Mouse (Mus musculus): ENCODE results near the gene Tbx10. TPM values are rescaled to one million over a fixed set of nuclear protein-coding genes. Genes with fewer than 3 reads are reported as not detected.
"Not testable (repeated sequence)": the region's sequence is repeated elsewhere in the genome, so short reads cannot be mapped to it uniquely, and the experiment has no call there.

The Tbx10 gene
- polyA plus RNA-seq, 1 experiment: 0.02 TPM

DNA sequence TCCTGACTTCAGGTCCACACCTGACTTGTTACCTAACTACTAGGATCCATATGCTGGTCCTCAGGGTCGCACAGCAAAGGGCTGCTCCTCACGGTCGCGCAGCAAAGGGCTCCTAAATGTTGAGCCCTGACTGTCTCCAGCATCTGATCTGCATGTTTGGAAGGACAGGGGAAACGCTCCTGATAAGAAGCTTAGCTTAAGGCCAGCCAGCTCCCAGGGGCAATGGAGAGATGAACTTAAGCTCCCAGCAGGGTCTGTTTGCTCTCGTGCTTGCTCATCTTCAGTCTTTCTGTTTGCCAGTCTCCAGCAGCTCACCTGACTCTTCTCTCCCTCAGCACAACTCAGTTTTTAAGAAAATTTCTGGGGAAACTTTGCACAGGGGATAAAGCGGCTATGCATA, 40.1 kb downstream of the Tbx10 start:
- H3ac ChIP-seq (ENCODE audit: control insufficient read depth, insufficient read length, low read depth): no peak overlapping the region
- no peak for TF ChIP-seq USF1 (IDR thresholded peaks at IDR 0.05; ENCODE audit: low read depth)
- peaks cover 18% of the 10 kb centered on the region for H3K79me2 ChIP-seq (ENCODE audit: control insufficient read depth, insufficient read depth)
- peaks cover 6% of the 10 kb centered on the region for H3K79me3 ChIP-seq (ENCODE audit: low read depth)
- no peaks in the 10 kb centered on the region for H3K27me3 ChIP-seq (ENCODE audit: control insufficient read depth, insufficient read depth, insufficient read length)
- H3K4me3 ChIP-seq (ENCODE audit: insufficient read depth, poor library complexity, severe bottlenecking): no peak overlapping the region
- no peaks in the 10 kb centered on the region for H3K36me3 ChIP-seq (ENCODE audit: control insufficient read depth, insufficient read depth)

DNA sequence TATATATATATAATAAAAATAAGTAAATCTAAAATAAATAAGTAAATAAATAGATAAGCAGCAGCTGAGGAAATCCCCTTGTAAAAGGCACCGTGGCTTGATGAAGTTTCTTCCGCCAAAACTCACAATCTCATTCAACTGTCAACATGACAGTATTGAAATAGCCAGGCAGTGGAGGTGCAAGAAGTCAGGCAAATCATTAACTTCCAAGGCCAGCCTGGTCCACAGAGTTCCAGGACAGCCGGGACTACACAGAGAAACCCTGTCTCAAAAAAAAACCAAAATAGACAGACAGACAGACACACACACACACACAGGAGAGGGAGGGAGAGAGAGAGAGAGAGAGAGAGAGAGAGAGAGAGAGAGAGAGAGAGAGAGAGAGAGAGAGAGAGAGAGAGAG, 40.7 kb downstream of the Tbx10 start:
- Histone ChIP-seq H3K79me3 (ENCODE audit: low read depth) (peaks cover 6% of the 10 kb centered on the region), H3K4me3 (ENCODE audit: insufficient read depth, poor library complexity, severe bottlenecking) (no peak overlapping the region), H3K36me3 (ENCODE audit: control insufficient read depth, insufficient read depth) (no peaks in the 10 kb centered on the region), H3K27me3 (ENCODE audit: control insufficient read depth, insufficient read depth, insufficient read length) (no peaks in the 10 kb centered on the region), H3ac (ENCODE audit: control insufficient read depth, insufficient read length, low read depth) (no peak overlapping the region), H3K79me2 (ENCODE audit: control insufficient read depth, insufficient read depth) (peaks cover 18% of the 10 kb centered on the region)
- TF ChIP-seq CEBPB (IDR thresholded peaks at IDR 0.05; ENCODE audit: low read depth) (no peak), MYOD1 (IDR thresholded peaks at IDR 0.05; ENCODE audit: control insufficient read depth, insufficient read length, low read depth) (no peak), CTCF (IDR thresholded peaks at IDR 0.05; ENCODE audit: control insufficient read depth, insufficient read depth, insufficient read length) (no peak), MAX (IDR thresholded peaks at IDR 0.05) (no peak)

DNA sequence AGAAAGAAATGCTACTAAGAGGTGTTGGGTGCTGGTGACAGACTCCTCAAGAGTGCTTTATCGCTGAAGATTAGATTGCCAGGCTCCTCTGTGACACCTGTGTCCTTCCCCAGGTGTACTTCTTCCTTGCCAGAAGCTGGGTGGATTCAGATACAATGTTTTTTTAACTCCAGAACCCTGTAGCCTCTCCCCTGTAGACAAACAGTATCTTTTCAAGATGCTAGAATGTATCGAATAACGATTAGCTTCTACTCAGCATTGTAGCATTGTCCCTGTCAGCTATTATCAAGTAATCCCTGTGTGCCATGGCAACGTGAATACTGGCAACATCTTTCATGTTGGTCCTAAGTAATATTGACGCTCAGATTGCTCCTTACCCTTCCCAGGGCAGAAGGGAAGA, 41.2 kb downstream of the Tbx10 start:
- TF ChIP-seq CEBPB (IDR thresholded peaks at IDR 0.05; ENCODE audit: low read depth) (no peak), MYOD1 (IDR thresholded peaks at IDR 0.05; ENCODE audit: control insufficient read depth, insufficient read length, low read depth) (no peak), MAX (IDR thresholded peaks at IDR 0.05) (no peak), USF1 (IDR thresholded peaks at IDR 0.05; ENCODE audit: low read depth) (no peak), FOSL1 (IDR thresholded peaks at IDR 0.05; ENCODE audit: insufficient read depth, low read length, poor library complexity, severe bottlenecking) (no peak), MYOG (IDR thresholded peaks at IDR 0.05; ENCODE audit: control insufficient read depth, extremely low read depth, insufficient read length) (no peak), CTCF (IDR thresholded peaks at IDR 0.05; ENCODE audit: control insufficient read depth, insufficient read depth, insufficient read length) (no peak)
- H3K27me3 ChIP-seq (ENCODE audit: control insufficient read depth, insufficient read depth, insufficient read length): no peaks in the 10 kb centered on the region
- H3ac ChIP-seq (ENCODE audit: control insufficient read depth, insufficient read length, low read depth): no peak overlapping the region
- no peaks in the 10 kb centered on the region for H3K36me3 ChIP-seq (ENCODE audit: control insufficient read depth, insufficient read depth)
- peaks cover 18% of the 10 kb centered on the region for H3K79me2 ChIP-seq (ENCODE audit: control insufficient read depth, insufficient read depth)
- H3K4me3 ChIP-seq (ENCODE audit: insufficient read depth, poor library complexity, severe bottlenecking): no peak overlapping the region
- H3K79me3 ChIP-seq (ENCODE audit: low read depth): peaks cover 6% of the 10 kb centered on the region

DNA sequence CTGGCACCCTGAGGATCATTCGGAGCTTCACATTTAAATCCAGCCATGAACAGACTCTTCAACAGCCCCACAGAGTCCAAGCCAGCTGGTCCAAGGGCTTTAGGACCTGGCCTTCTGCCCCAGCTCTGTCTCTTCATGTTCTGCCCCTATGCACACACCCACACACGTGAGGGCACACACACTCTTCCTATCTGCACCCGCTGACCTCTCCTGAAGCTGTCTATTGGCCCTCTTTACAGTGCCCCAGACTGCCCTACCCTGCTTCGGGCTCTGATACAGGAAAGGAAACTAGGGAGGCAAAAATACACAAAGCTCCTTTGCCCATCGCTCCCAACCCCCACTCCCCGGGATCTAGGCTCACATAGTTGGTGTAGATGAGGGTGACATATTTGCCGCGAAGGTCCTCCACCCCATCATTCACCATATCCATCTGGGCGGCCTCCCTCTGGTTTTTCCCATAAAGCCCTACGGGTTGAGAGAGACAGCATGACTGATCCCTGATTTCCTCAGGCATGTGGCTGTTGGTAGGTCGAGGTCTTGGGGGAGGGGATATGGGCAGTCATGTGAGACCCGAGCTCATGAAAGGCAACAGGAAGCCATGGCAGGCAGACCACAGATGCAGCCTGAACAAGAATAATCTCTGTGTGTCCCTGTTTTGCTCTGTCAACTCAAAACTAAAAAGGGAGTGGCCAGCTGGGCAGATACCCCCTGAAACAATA, 43.9 kb downstream of the Tbx10 start:
- no peaks in the 10 kb centered on the region for H3K36me3 ChIP-seq (ENCODE audit: control insufficient read depth, insufficient read depth)
- no peak overlapping the region for H3ac ChIP-seq (ENCODE audit: control insufficient read depth, insufficient read length, low read depth)
- H3K27me3 ChIP-seq (ENCODE audit: control insufficient read depth, insufficient read depth, insufficient read length): no peaks in the 10 kb centered on the region
- no peak overlapping the region for H3K4me3 ChIP-seq (ENCODE audit: insufficient read depth, poor library complexity, severe bottlenecking)
- no peak for TF ChIP-seq USF1 (IDR thresholded peaks at IDR 0.05; ENCODE audit: low read depth)
- no peak for TF ChIP-seq MAX (IDR thresholded peaks at IDR 0.05)
- no peak for TF ChIP-seq MYOG (IDR thresholded peaks at IDR 0.05; ENCODE audit: control insufficient read depth, extremely low read depth, insufficient read length)
- TF ChIP-seq FOSL1 (IDR thresholded peaks at IDR 0.05; ENCODE audit: insufficient read depth, low read length, poor library complexity, severe bottlenecking): no peak
- no peak for TF ChIP-seq CEBPB (IDR thresholded peaks at IDR 0.05; ENCODE audit: low read depth)
- no peak for TF ChIP-seq CTCF (IDR thresholded peaks at IDR 0.05; ENCODE audit: control insufficient read depth, insufficient read depth, insufficient read length)
- no peak for TF ChIP-seq MYOD1 (IDR thresholded peaks at IDR 0.05; ENCODE audit: control insufficient read depth, insufficient read length, low read depth)
- peaks cover 6% of the 10 kb centered on the region for H3K79me3 ChIP-seq (ENCODE audit: low read depth)
- H3K79me2 ChIP-seq (ENCODE audit: control insufficient read depth, insufficient read depth): peaks cover 18% of the 10 kb centered on the region

DNA sequence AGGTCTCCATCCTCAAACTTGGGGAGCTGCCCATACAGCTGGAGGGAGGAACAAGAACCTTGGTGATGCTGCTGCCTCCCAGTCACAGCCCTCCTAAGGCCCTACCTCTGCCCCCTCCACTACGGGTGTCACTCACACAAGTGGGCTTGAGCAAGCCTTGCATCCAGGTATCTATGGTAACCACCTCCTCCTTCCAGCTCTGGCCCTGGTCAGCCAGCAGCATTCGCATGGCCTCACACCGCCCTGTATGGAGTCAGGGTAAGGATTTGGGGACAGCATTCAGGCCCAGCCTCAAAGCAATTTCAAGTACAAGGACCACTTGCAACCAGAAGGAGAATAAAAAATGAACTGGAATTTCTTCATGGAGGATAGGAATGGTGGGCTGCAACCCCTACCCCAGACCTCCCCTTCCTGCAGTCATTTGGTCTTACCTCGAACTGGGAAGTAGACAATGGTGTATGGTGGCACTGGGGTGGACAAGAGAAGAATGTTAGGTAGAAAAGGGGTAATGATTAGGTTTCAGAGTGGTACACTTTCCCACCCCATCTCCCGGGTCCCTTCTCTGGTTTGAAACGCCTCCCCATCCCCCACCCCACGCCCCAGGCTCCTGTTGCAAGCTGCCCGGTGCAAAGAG, 44.7 kb downstream of the Tbx10 start:
- H3K79me3 ChIP-seq (ENCODE audit: low read depth); H3K27me3 ChIP-seq (ENCODE audit: control insufficient read depth, insufficient read depth, insufficient read length); H3K36me3 ChIP-seq (ENCODE audit: control insufficient read depth, insufficient read depth): not testable (repeated sequence)
- peaks cover 18% of the 10 kb centered on the region for H3K79me2 ChIP-seq (ENCODE audit: control insufficient read depth, insufficient read depth)
- peak overlapping the region; percentile 51 for H3K4me3 ChIP-seq (ENCODE audit: insufficient read depth, poor library complexity, severe bottlenecking)
- H3ac ChIP-seq (ENCODE audit: control insufficient read depth, insufficient read length, low read depth): peak overlapping the region; percentile 72

DNA sequence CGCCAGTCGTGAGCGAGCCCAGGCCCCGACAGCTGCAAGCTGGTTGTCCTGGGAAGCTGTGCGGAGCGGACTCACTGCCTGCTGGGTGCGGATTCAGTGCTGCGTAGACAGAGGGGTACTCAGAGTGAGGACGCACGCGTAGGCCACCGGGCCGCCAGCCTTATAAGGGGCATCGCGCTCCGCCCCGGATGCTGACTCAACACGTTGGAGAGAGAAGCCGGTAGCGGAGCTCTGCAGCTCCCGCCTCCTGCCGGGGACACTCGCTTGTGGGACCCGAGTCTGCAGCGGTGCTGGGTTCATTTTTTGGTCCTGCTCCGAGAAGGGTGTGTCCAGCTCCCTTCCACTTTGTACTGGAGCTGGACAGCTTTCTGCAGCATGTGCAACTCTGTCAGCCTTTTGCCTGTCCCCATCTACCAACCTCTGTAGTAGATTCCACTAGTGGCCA, 45.3 kb downstream of the Tbx10 start, which contains the start of gene Gstp1:
Gene Gstp1, minus strand, starts transcription at position 198 of the 445 bp plus-strand sequence.
- TF ChIP-seq MYOG (IDR thresholded peaks at IDR 0.05; ENCODE audit: control insufficient read depth, extremely low read depth, insufficient read length): no peak
- TF ChIP-seq USF1 (IDR thresholded peaks at IDR 0.05; ENCODE audit: low read depth): no peak
- TF ChIP-seq CEBPB (IDR thresholded peaks at IDR 0.05; ENCODE audit: low read depth): no peak
- peak; percentile 61 for TF ChIP-seq MAX (IDR thresholded peaks at IDR 0.05)
- H3ac ChIP-seq (ENCODE audit: control insufficient read depth, insufficient read length, low read depth): peak within 1 kb of the TSS; percentile 72
- peaks cover 18% of the 10 kb centered on the region for H3K79me2 ChIP-seq (ENCODE audit: control insufficient read depth, insufficient read depth)
- H3K4me3 ChIP-seq (ENCODE audit: insufficient read depth, poor library complexity, severe bottlenecking): peak within 1 kb of the TSS; percentile 51
- H3K27me3 ChIP-seq (ENCODE audit: control insufficient read depth, insufficient read depth, insufficient read length): no peaks in the 10 kb centered on the region
- H3K79me3 ChIP-seq (ENCODE audit: low read depth): peaks cover 6% of the 10 kb centered on the region
- H3K36me3 ChIP-seq (ENCODE audit: control insufficient read depth, insufficient read depth): no peaks in the 10 kb centered on the region

DNA sequence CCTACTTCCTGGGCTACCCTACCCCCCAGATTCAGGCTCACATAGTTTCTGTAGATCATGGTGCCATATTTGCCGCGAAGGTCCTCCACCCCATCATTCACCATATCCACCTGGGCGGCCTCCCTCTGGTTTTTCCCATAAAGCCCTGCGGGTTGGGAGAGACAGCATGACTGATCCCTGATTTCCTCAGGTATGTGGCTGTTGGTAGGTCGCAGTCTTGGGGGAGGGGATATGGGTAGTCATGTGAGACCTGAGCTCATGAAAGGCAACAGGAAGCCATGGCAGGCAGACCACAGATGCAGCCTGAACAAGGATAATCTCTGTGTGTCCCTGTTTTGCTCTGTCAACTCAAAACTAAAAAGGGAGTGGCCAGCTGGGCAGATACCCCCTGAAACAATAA, 48.4 kb downstream of the Tbx10 start:
- H3K27me3 ChIP-seq (ENCODE audit: control insufficient read depth, insufficient read depth, insufficient read length); H3K4me3 ChIP-seq (ENCODE audit: insufficient read depth, poor library complexity, severe bottlenecking); H3ac ChIP-seq (ENCODE audit: control insufficient read depth, insufficient read length, low read depth); H3K79me3 ChIP-seq (ENCODE audit: low read depth); H3K36me3 ChIP-seq (ENCODE audit: control insufficient read depth, insufficient read depth): not testable (repeated sequence)
- peaks cover 17% of the 10 kb centered on the region for H3K79me2 ChIP-seq (ENCODE audit: control insufficient read depth, insufficient read depth)

DNA sequence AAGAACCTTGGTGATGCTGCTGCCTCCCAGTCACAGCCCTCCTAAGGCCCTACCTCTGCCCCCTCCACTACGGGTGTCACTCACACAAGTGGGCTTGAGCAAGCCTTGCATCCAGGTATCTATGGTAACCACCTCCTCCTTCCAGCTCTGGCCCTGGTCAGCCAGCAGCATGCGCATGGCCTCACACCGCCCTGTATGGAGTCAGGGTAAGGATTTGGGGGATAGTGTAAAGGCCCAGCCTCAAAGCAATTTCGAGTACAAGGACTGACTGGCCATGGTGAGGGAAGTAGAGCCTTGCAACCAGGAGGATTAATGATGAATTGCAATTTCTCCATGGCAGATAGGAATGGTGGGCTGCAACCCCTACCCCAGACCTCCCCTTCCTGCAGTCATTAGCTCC, 48.9 kb downstream of the Tbx10 start:
- not testable (repeated sequence) for H3K4me3 ChIP-seq (ENCODE audit: insufficient read depth, poor library complexity, severe bottlenecking); H3K79me3 ChIP-seq (ENCODE audit: low read depth); H3K36me3 ChIP-seq (ENCODE audit: control insufficient read depth, insufficient read depth); H3ac ChIP-seq (ENCODE audit: control insufficient read depth, insufficient read length, low read depth); H3K27me3 ChIP-seq (ENCODE audit: control insufficient read depth, insufficient read depth, insufficient read length)
- H3K79me2 ChIP-seq (ENCODE audit: control insufficient read depth, insufficient read depth): peaks cover 11% of the 10 kb centered on the region

Data from C2C12 (cell line).